Mouse (Mus musculus): ENCODE measurements around the gene Zbtb46.

- TF ChIP-seq CTCF (IDR thresholded peaks at IDR 0.05; ENCODE audit: control insufficient read depth, insufficient read depth, insufficient replicate concordance, low read depth, low read length): no peak
- TF ChIP-seq POLR2A (IDR thresholded peaks at IDR 0.05; ENCODE audit: control insufficient read depth, low read depth, low read length): no peak
These were observed 57.7 kb downstream of the Zbtb46 start for GRCm38 (mm10) chr2:181401497-181401896.

Measured in testis, adult 2 months (tissue).